Mouse (Mus musculus) CH12.LX (cell line): ENCODE measurements around the gene Rac3. TPM values are rescaled to one million over a fixed set of nuclear protein-coding genes. Genes with fewer than 3 reads are reported as not detected.
"Not testable (repeated sequence)": the region's sequence is repeated elsewhere in the genome, so short reads cannot be mapped to it uniquely, and the experiment has no call there.

Experiments
- DNase-seq: peaks from one replicate; pipeline ENCODE4 v3.0.0-alpha.2; 2013; ENCODE audit errors: extremely low read depth
- H3K27ac ChIP-seq: 2 replicates; pipeline ENCODE4 v1.5.1; 2012; ENCODE audit warnings: low read depth, mild to moderate bottlenecking, control low read depth, moderate library complexity; ENCODE audit not compliant: insufficient read depth
- H3K27me3 ChIP-seq: replicated peaks from 2 replicates; pipeline ENCODE3; 2012; ENCODE audit warnings: inconsistent platforms
- H3K36me3 ChIP-seq, 2 experiments: replicated peaks in 1 of 2; 2 replicates each; pipeline versions ENCODE3 to v1.6.1; 2012; ENCODE audit warnings: inconsistent platforms in 1 of 2, low read length in 1 of 2, mild to moderate bottlenecking in 1 of 2, mixed read lengths in 1 of 2, moderate library complexity in 1 of 2; ENCODE audit not compliant: control insufficient read depth in 1 of 2, insufficient read depth in 1 of 2
- H3K4me1 ChIP-seq, 2 experiments: 2 replicates each; pipeline ENCODE4 v1.6.1; 2012; ENCODE audit warnings: inconsistent platforms in 1 of 2, moderate library complexity in 1 of 2; ENCODE audit not compliant: insufficient read depth in 2 of 2, control insufficient read depth in 1 of 2
- H3K4me2 ChIP-seq: 2 replicates; pipeline ENCODE4 v1.6.1; 2012; ENCODE audit warnings: low read depth, mild to moderate bottlenecking, control low read depth; ENCODE audit not compliant: poor library complexity, insufficient read depth, severe bottlenecking
- H3K4me3 ChIP-seq, 3 experiments: fragments of 150-350 bp in 1 of 3; sonication (generic) in 1 of 3; replicated peaks in 1 of 3; 2 replicates each; pipeline versions ENCODE3 to v1.5.1; 2011 to 2012; ENCODE audit warnings: low read depth in 2 of 3, low read length in 2 of 3, mild to moderate bottlenecking in 2 of 3, moderate library complexity in 2 of 3, control low read depth in 1 of 3, improper control_type of control experiment in 1 of 3, inconsistent platforms in 1 of 3, mixed read lengths in 1 of 3; ENCODE audit not compliant: poor library complexity in 1 of 3
- H3K79me2 ChIP-seq: replicated peaks from 2 replicates; pipeline ENCODE4 v1.6.1; 2012; ENCODE audit warnings: mild to moderate bottlenecking, moderate library complexity; ENCODE audit not compliant: control insufficient read depth, poor library complexity, insufficient read depth, severe bottlenecking; ENCODE audit errors: extremely low read depth
- H3K9ac ChIP-seq: 2 replicates; pipeline ENCODE4 v1.6.1; 2012; ENCODE audit warnings: low read depth, mild to moderate bottlenecking, control low read depth, moderate library complexity; ENCODE audit not compliant: insufficient read depth
- H3K9me3 ChIP-seq: replicated peaks from 2 replicates; pipeline ENCODE3; 2012; ENCODE audit warnings: low read length, inconsistent platforms, mixed read lengths
- BHLHE40 ChIP-seq: IDR thresholded peaks from 2 replicates; pipeline ENCODE4 v1.6.1; 2011; ENCODE audit warnings: mild to moderate bottlenecking, low read depth, low read length, improper control_type of control experiment
- CHD2 ChIP-seq: IDR thresholded peaks from 2 replicates; pipeline ENCODE4 v1.6.1; 2011; ENCODE audit warnings: low read length, improper control_type of control experiment
- CTCF ChIP-seq, 2 experiments: IDR thresholded peaks in 1 of 2; conservative IDR thresholded peaks in 1 of 2; 2 replicates each; pipeline ENCODE4 v1.5.1; 2011 to 2012; ENCODE audit warnings: low read depth in 2 of 2, low read length in 2 of 2, improper control_type of control experiment in 1 of 2, inconsistent platforms in 1 of 2, mild to moderate bottlenecking in 1 of 2, moderate library complexity in 1 of 2
- E2F4 ChIP-seq: IDR thresholded peaks from 2 replicates; pipeline ENCODE4 v1.6.1; 2011; ENCODE audit warnings: low read depth, low read length, improper control_type of control experiment; ENCODE audit not compliant: insufficient replicate concordance
- ELF1 ChIP-seq: IDR thresholded peaks from 2 replicates; pipeline ENCODE4 v1.6.1; 2014; ENCODE audit warnings: low read depth, mild to moderate bottlenecking, inconsistent platforms, low read length, improper control_type of control experiment
- IRF4 ChIP-seq: IDR thresholded peaks from 2 replicates; pipeline ENCODE4 v1.6.1; 2014; ENCODE audit warnings: low read depth, mild to moderate bottlenecking, inconsistent platforms, low read length, improper control_type of control experiment
- JUN ChIP-seq: IDR thresholded peaks from 2 replicates; pipeline ENCODE4 v1.6.1; 2011; ENCODE audit warnings: low read depth, mild to moderate bottlenecking, low read length, improper control_type of control experiment, moderate library complexity; ENCODE audit not compliant: insufficient read depth
- MAX ChIP-seq: IDR thresholded peaks from 2 replicates; pipeline ENCODE4 v1.6.1; 2011; ENCODE audit warnings: low read length, improper control_type of control experiment
- MAZ ChIP-seq: IDR thresholded peaks from 2 replicates; pipeline ENCODE4 v1.6.1; 2012; ENCODE audit warnings: low read depth, mild to moderate bottlenecking, inconsistent platforms, low read length, improper control_type of control experiment, moderate library complexity
- MEF2A ChIP-seq: IDR thresholded peaks from 2 replicates; pipeline ENCODE4 v1.6.1; 2014; ENCODE audit warnings: low read depth, mild to moderate bottlenecking, inconsistent platforms, low read length, improper control_type of control experiment, borderline replicate concordance
- MXI1 ChIP-seq: IDR thresholded peaks from 2 replicates; pipeline ENCODE4 v1.6.1; 2011; ENCODE audit warnings: mild to moderate bottlenecking, low read depth, low read length, improper control_type of control experiment
- MYC ChIP-seq: IDR thresholded peaks from 2 replicates; pipeline ENCODE4 v1.6.1; 2011; ENCODE audit warnings: low read depth, mild to moderate bottlenecking, improper control_type of control experiment, low read length
- PAX5 ChIP-seq: IDR thresholded peaks from 2 replicates; pipeline ENCODE4 v1.6.1; 2012; ENCODE audit warnings: low read length, inconsistent platforms, mixed read lengths
- RAD21 ChIP-seq: IDR thresholded peaks from 2 replicates; pipeline ENCODE4 v1.6.1; 2011; ENCODE audit warnings: low read depth, mild to moderate bottlenecking, low read length, improper control_type of control experiment, moderate library complexity
- RCOR1 ChIP-seq: conservative IDR thresholded peaks from 2 replicates; pipeline ENCODE4 v1.6.1; 2012; ENCODE audit warnings: low read depth, mild to moderate bottlenecking, inconsistent platforms, low read length, improper control_type of control experiment
- SMC3 ChIP-seq: IDR thresholded peaks from 2 replicates; pipeline ENCODE4 v1.6.1; 2011; ENCODE audit warnings: low read depth, low read length, improper control_type of control experiment
- TBP ChIP-seq: conservative IDR thresholded peaks from 2 replicates; pipeline ENCODE4 v1.6.1; 2011; ENCODE audit warnings: low read depth, low read length, improper control_type of control experiment
- UBTF ChIP-seq: IDR thresholded peaks from 2 replicates; pipeline ENCODE4 v1.6.1; 2012; ENCODE audit warnings: low read depth, mild to moderate bottlenecking, inconsistent platforms, low read length, improper control_type of control experiment, moderate library complexity
- ZC3H11A ChIP-seq: IDR thresholded peaks from 2 replicates; pipeline ENCODE4 v1.6.1; 2012; ENCODE audit warnings: low read depth, mild to moderate bottlenecking, inconsistent platforms, low read length, improper control_type of control experiment
- ZKSCAN1 ChIP-seq: IDR thresholded peaks from 2 replicates; pipeline ENCODE4 v1.6.1; 2012; ENCODE audit warnings: low read depth, inconsistent platforms, low read length, improper control_type of control experiment, borderline replicate concordance
- ZMIZ1 ChIP-seq: IDR thresholded peaks from 2 replicates; pipeline ENCODE4 v1.6.1; 2012; ENCODE audit warnings: low read depth, mild to moderate bottlenecking, inconsistent platforms, low read length, improper control_type of control experiment
- ZNF384 ChIP-seq: IDR thresholded peaks from 2 replicates; pipeline ENCODE4 v1.6.1; 2012; ENCODE audit warnings: low read depth, low read length, improper control_type of control experiment, inconsistent platforms
- dilution Hi-C: fragments of 300-500 bp; cut with MboI; formaldehyde crosslinking; loops from 2 replicates; pipeline ENCODE4 v1.14.3; 2020; ENCODE audit warnings: low sequenced_read_pairs; ENCODE audit not compliant: extremely low pct_unique_long_range_greater_than_20kb, extremely low pct_ligation_motif_present
- in situ Hi-C: fragments of 300-500 bp; cut with MboI; formaldehyde crosslinking; loops from 3 replicates; pipeline ENCODE4 v1.14.3; 2019; ENCODE audit warnings: low sequenced_read_pairs, low pct_ligation_motif_present, low pct_unique_long_range_greater_than_20kb, mixed read lengths
- polyA plus RNA-seq: library from polyadenylated mRNA; unstranded; fragments of >175 nt; gene quantifications from 2 replicates; pipeline ENCODE4 v1.2.1, GENCODE M21; 2012; ENCODE audit warnings: low read depth; ENCODE audit not compliant: insufficient read length
- total RNA-seq, 2 experiments: library from RNA; depleted of rRNA; stranded (reverse); fragments of 300-350 nt in 1 of 2; fragments of >200 nt in 1 of 2; gene quantifications; 2 replicates each; pipeline ENCODE4 v1.2.3; 2012 to 2014

The Rac3 gene
- total and polyA plus RNA-seq, 3 experiments = 3.4 to 8.9 (median 5.5) TPM

- no peak for TF ChIP-seq PAX5
- TF ChIP-seq CHD2 = peak; percentile 52; the same call in 1 of the 2 replicates
- TF ChIP-seq JUN = no peak
- no peak for TF ChIP-seq RCOR1
- no peak for TF ChIP-seq ZKSCAN1
- TF ChIP-seq ELF1 = peak; percentile 92
- TF ChIP-seq MXI1 = peak; percentile 82
- TF ChIP-seq MEF2A = no peak; the same call in 1 of the 2 replicates
- TF ChIP-seq RAD21 = peak; percentile 59
- peak; percentile 21; the same call in 1 of the 2 replicates for TF ChIP-seq MAZ
- TF ChIP-seq, all 38 proteins: peak for 18
Observed at GRCm38 (mm10) chr11:120727169-120727527, 5.9 kb downstream of the Rac3 start, which contains the start of gene Dcxr (continued).

- in situ Hi-C loops = loop anchor here (5.0 kb wide), 1 partner anchor 40 kb away; no protein-coding TSS in a partner anchor
Observed at GRCm38 (mm10) chr11:120727564-120727963, 6.3 kb downstream of the Rac3 start.

GRCm38 (mm10) chr11:120728530-120729240 is 7.4 kb downstream of the Rac3 start:
- peaks cover 12 to 21% of the 10 kb centered on the region in 2 experiments for H3K36me3 ChIP-seq
- no peak overlapping the region for H3K4me3 ChIP-seq
- no peak for TF ChIP-seq ZNF384
- TF ChIP-seq MAX = no peak
- no peaks in the 10 kb centered on the region for H3K9me3 ChIP-seq
- peaks cover 46% of the 10 kb centered on the region for H3K27me3 ChIP-seq
- H3K9ac ChIP-seq = no peak overlapping the region
- in situ Hi-C loops (loop anchor here (5.0 kb wide), 1 partner anchor 39 kb away; no protein-coding TSS in a partner anchor), dilution Hi-C loops (no loop called here)
- DNase-seq = no peak
- no peak overlapping the region for H3K27ac ChIP-seq
- no peaks in the 10 kb centered on the region for H3K79me2 ChIP-seq
- no peak overlapping the region for H3K4me2 ChIP-seq
- peaks cover 8 to 13% of the 10 kb centered on the region in 2 experiments for H3K4me1 ChIP-seq

More at GRCm38 (mm10) chr11:120727564-120727963, 6.3 kb downstream of the Rac3 start:
- dilution Hi-C loops = no loop called here
- Histone ChIP-seq H3K27ac (no peak overlapping the region), H3K4me1 (peaks cover 8 to 13% of the 10 kb centered on the region in 2 experiments), H3K9me3 (no peaks in the 10 kb centered on the region), H3K27me3 (peaks cover 35% of the 10 kb centered on the region), H3K36me3 (peaks cover 15 to 32% of the 10 kb centered on the region in 2 experiments), H3K4me3 (no peak overlapping the region), H3K4me2 (peak overlapping the region; percentile 38), H3K79me2 (no peaks in the 10 kb centered on the region), H3K9ac (no peak overlapping the region)
- no peak for DNase-seq
- no peak for TF ChIP-seq ZMIZ1
- no peak for TF ChIP-seq MEF2A
- no peak for TF ChIP-seq TBP
- TF ChIP-seq BHLHE40 = no peak
- TF ChIP-seq SMC3 = no peak
- no peak for TF ChIP-seq E2F4
- TF ChIP-seq IRF4 = no peak
- no peak for TF ChIP-seq CTCF (conservative IDR thresholded peaks at IDR 0.05 in 1 of 2, IDR thresholded peaks at IDR 0.05 in 1 of 2; ENCODE audit: low read depth in 2 of 2, low read length in 2 of 2)
- TF ChIP-seq UBTF = no peak
- no peak for TF ChIP-seq MYC
- TF ChIP-seq ZC3H11A = no peak
- no peak for TF ChIP-seq ZNF384

- Histone ChIP-seq H3K4me1 (peaks cover 8 to 13% of the 10 kb centered on the region in 2 experiments), H3K27me3 (peaks cover 54% of the 10 kb centered on the region), H3K36me3 (peaks cover 12 to 16% of the 10 kb centered on the region in 2 experiments), H3K4me2 (peak overlapping the region; percentile 27)
- DNase-seq = peak; percentile 40
- H3K4me3 ChIP-seq, H3K27ac ChIP-seq, dilution Hi-C loops, H3K79me2 ChIP-seq, H3K9ac ChIP-seq, H3K9me3 ChIP-seq: not testable (repeated sequence)
- in situ Hi-C loops = loop anchor here (5.0 kb wide), 1 partner anchor 38 kb away; no protein-coding TSS in a partner anchor
Observed at GRCm38 (mm10) chr11:120729432-120730050, 8.3 kb downstream of the Rac3 start.
